Mouse (Mus musculus): ENCODE measurements around the gene Wnt6. TPM values are rescaled to one million over a fixed set of nuclear protein-coding genes. Genes with fewer than 3 reads are reported as not detected.

The Wnt6 gene
- total RNA-seq, 1 experiment from 2014 or later, result 2.2 TPM

Other genes with a start within 250 kb of the Wnt6 start
- gene Plcd4, start 229.0 kb upstream of the Wnt6 start, total RNA-seq (2017), result 0.19 to 0.97 TPM in 2 of 3 replicates, not detected in the other
- 19.4 to 49.5 TPM (median 24.4 TPM) in 3 replicates for gene Usp37, start 227.6 kb upstream of the Wnt6 start, total RNA-seq (2017)
- gene Zfp142, start 183.6 kb upstream of the Wnt6 start, total RNA-seq (2017), result 6.4 to 18.3 TPM (median 16.4 TPM) in 3 replicates
- 3.1 to 10.1 TPM (median 5.5 TPM) in 3 replicates for gene Bcs1l, start 183.6 kb upstream of the Wnt6 start, total RNA-seq (2017)
- 30.7 to 48.3 TPM (median 36.2 TPM) in 3 replicates for gene Rnf25, start 170.5 kb upstream of the Wnt6 start, total RNA-seq (2017)
- 1.2 TPM in 1 of 3 replicates, not detected in the others for gene Stk36, start 170.4 kb upstream of the Wnt6 start, total RNA-seq (2017)
- gene Ttll4, start 110.1 kb upstream of the Wnt6 start, total RNA-seq (2017), result 13.3 to 25.8 TPM (median 21.5 TPM) in 3 replicates
- 52.0 to 91.2 TPM (median 90.6 TPM) in 3 replicates for gene Cyp27a1, start 58.3 kb upstream of the Wnt6 start, total RNA-seq (2017)
- not detected in 3 replicates for gene Prkag3, start 22.7 kb upstream of the Wnt6 start, total RNA-seq (2017)
- gene Wnt10a, start 19.6 kb downstream of the Wnt6 start, total RNA-seq (2017), result not detected in 3 replicates
- gene Cdk5r2, start 83.0 kb downstream of the Wnt6 start, total RNA-seq (2017), result not detected in 3 replicates
- not detected in 3 replicates for gene Fev, start 113.5 kb downstream of the Wnt6 start, total RNA-seq (2017)
- not detected in 3 replicates for gene Cryba2, start 121.3 kb downstream of the Wnt6 start, total RNA-seq (2017)
- not detected in 3 replicates for gene Cfap65, start 163.7 kb downstream of the Wnt6 start, total RNA-seq (2017)
- gene Ihh, start 179.8 kb downstream of the Wnt6 start, total RNA-seq (2017), result not detected in 3 replicates